Mouse (Mus musculus) retina, postnatal 1 day (tissue): ENCODE results near the gene Ikzf2.

ENCODE experiments used
- DNase-seq: peaks from one replicate; pipeline ENCODE4 v3.0.0-alpha.2; 2012

Ikzf2 gene

GRCm38 (mm10) chr1:69585546-69585945, 101.5 kb downstream of the Ikzf2 start:
- no peak for DNase-seq

- DNase-seq = no peak
Observed at GRCm38 (mm10) chr1:69583932-69584659, 102.9 kb downstream of the Ikzf2 start.

GRCm38 (mm10) chr1:69578917-69579316, 108.1 kb downstream of the Ikzf2 start:
- no peak for DNase-seq

GRCm38 (mm10) chr1:69559443-69560090, 127.5 kb downstream of the Ikzf2 start:
- DNase-seq = no peak

- DNase-seq = no peak
Observed at GRCm38 (mm10) chr1:69555636-69556151, 131.4 kb downstream of the Ikzf2 start.

GRCm38 (mm10) chr1:69549987-69550386, 137.1 kb downstream of the Ikzf2 start:
- DNase-seq = no peak

- DNase-seq = no peak
Observed at GRCm38 (mm10) chr1:69545885-69546253, 141.2 kb downstream of the Ikzf2 start.

GRCm38 (mm10) chr1:69545217-69545884, 141.7 kb downstream of the Ikzf2 start:
- DNase-seq = no peak

GRCm38 (mm10) chr1:69543774-69544597, 143.1 kb downstream of the Ikzf2 start:
- no peak for DNase-seq

GRCm38 (mm10) chr1:69542546-69542945, 144.5 kb downstream of the Ikzf2 start:
- no peak for DNase-seq

- DNase-seq = no peak
Observed at GRCm38 (mm10) chr1:69538663-69539062, 148.4 kb downstream of the Ikzf2 start.

- DNase-seq = no peak
Observed at GRCm38 (mm10) chr1:69537619-69538018, 149.4 kb downstream of the Ikzf2 start.

- DNase-seq = no peak
Observed at GRCm38 (mm10) chr1:69535507-69535906, 151.5 kb downstream of the Ikzf2 start.

- DNase-seq = no peak
Observed at GRCm38 (mm10) chr1:69533048-69533447, 154.0 kb downstream of the Ikzf2 start.

GRCm38 (mm10) chr1:69528696-69529095, 158.3 kb downstream of the Ikzf2 start:
- DNase-seq = no peak

GRCm38 (mm10) chr1:69521656-69522055, 165.4 kb downstream of the Ikzf2 start:
- DNase-seq = no peak

GRCm38 (mm10) chr1:69519356-69519755, 167.7 kb downstream of the Ikzf2 start:
- DNase-seq = no peak

- no peak for DNase-seq
Observed at GRCm38 (mm10) chr1:69518012-69518411, 169.0 kb downstream of the Ikzf2 start.

GRCm38 (mm10) chr1:69516144-69516543, 170.9 kb downstream of the Ikzf2 start:
- no peak for DNase-seq

GRCm38 (mm10) chr1:69513595-69514250, 173.3 kb downstream of the Ikzf2 start:
- no peak for DNase-seq

- no peak for DNase-seq
Observed at GRCm38 (mm10) chr1:69508275-69508674, 178.8 kb downstream of the Ikzf2 start.

- DNase-seq = no peak
Observed at GRCm38 (mm10) chr1:69507513-69507912, 179.5 kb downstream of the Ikzf2 start.
